Mouse (Mus musculus) liver, adult 2 months (tissue): ENCODE measurements around the gene Zdhhc4.

Experiments used
- CTCF ChIP-seq: fragments of 200-500 bp; IDR thresholded peaks from 2 replicates; pipeline ENCODE4 v1.5.1; 2011; ENCODE audit warnings: low read depth, low read length, control low read depth
- POLR2A ChIP-seq: fragments of 200-500 bp; IDR thresholded peaks from 2 replicates; pipeline ENCODE4 v1.6.1; 2011; ENCODE audit warnings: low read length, control low read depth; ENCODE audit not compliant: insufficient read depth; ENCODE audit errors: extremely low read depth

GRCm38 (mm10) chr5:143284762-143285161 is 44.3 kb downstream of the Zdhhc4 start:
- no peak for TF ChIP-seq POLR2A
- TF ChIP-seq CTCF: peak; percentile 43
